Mouse (Mus musculus) kidney, postnatal 10 days (tissue): ENCODE measurements around the gene Cdc45.

ENCODE experiments used
- DNase-seq: peaks from one replicate; pipeline ENCODE4 v3.0.0; 2021; ENCODE audit warnings: mixed read lengths

Cdc45 gene

GRCm38 (mm10) chr16:18788627-18789406 lies 23.0 kb downstream of the Cdc45 start:
- no peak for DNase-seq

GRCm38 (mm10) chr16:18786652-18787051 lies 25.1 kb downstream of the Cdc45 start:
- no peak for DNase-seq

GRCm38 (mm10) chr16:18785485-18785884 lies 26.3 kb downstream of the Cdc45 start:
- DNase-seq, result no peak

GRCm38 (mm10) chr16:18785025-18785424 lies 26.8 kb downstream of the Cdc45 start:
- DNase-seq, result no peak

- DNase-seq, result no peak
These were observed 30.0 kb downstream of the Cdc45 start for GRCm38 (mm10) chr16:18781810-18782209.

GRCm38 (mm10) chr16:18778461-18778860 lies 33.3 kb downstream of the Cdc45 start:
- no peak for DNase-seq

GRCm38 (mm10) chr16:18777101-18778080 lies 34.4 kb downstream of the Cdc45 start:
- peak; percentile 47 for DNase-seq

GRCm38 (mm10) chr16:18776556-18777100 lies 35.2 kb downstream of the Cdc45 start, which contains the start of gene Cldn5:
TSS of gene Cldn5 (plus strand) at chr16:18776847.
- peak; percentile 78 for DNase-seq

- DNase-seq, result peak; percentile 68
These were observed 35.9 kb downstream of the Cdc45 start for GRCm38 (mm10) chr16:18775621-18776555.

GRCm38 (mm10) chr16:18773936-18774335 lies 37.9 kb downstream of the Cdc45 start:
- peak; percentile 37 for DNase-seq

GRCm38 (mm10) chr16:18769501-18769900 lies 42.3 kb downstream of the Cdc45 start:
- DNase-seq, result no peak

- no peak for DNase-seq
These were observed 45.4 kb downstream of the Cdc45 start for GRCm38 (mm10) chr16:18766390-18766789.

- DNase-seq, result no peak
These were observed 48.8 kb downstream of the Cdc45 start for GRCm38 (mm10) chr16:18762960-18763359.

GRCm38 (mm10) chr16:18761734-18762133 lies 50.1 kb downstream of the Cdc45 start:
- DNase-seq, result no peak

- no peak for DNase-seq
These were observed 59.8 kb downstream of the Cdc45 start for GRCm38 (mm10) chr16:18751885-18752499.

GRCm38 (mm10) chr16:18751101-18751500 lies 60.7 kb downstream of the Cdc45 start:
- DNase-seq, result no peak

- DNase-seq, result no peak
These were observed 65.3 kb downstream of the Cdc45 start for GRCm38 (mm10) chr16:18746268-18747122.

GRCm38 (mm10) chr16:18738303-18738702 lies 73.5 kb downstream of the Cdc45 start:
- no peak for DNase-seq

- DNase-seq, result peak; percentile 58
These were observed 78.5 kb downstream of the Cdc45 start for GRCm38 (mm10) chr16:18733100-18733956.

GRCm38 (mm10) chr16:18730640-18731039 lies 81.1 kb downstream of the Cdc45 start:
- DNase-seq, result no peak
